Mouse (Mus musculus) cerebellum, adult 11-12 months (tissue): ENCODE data around the gene Gpr35.

Source experiments
- DNase-seq: peaks from one replicate; pipeline ENCODE4 v3.0.0; 2022

Gpr35 gene

DNA sequence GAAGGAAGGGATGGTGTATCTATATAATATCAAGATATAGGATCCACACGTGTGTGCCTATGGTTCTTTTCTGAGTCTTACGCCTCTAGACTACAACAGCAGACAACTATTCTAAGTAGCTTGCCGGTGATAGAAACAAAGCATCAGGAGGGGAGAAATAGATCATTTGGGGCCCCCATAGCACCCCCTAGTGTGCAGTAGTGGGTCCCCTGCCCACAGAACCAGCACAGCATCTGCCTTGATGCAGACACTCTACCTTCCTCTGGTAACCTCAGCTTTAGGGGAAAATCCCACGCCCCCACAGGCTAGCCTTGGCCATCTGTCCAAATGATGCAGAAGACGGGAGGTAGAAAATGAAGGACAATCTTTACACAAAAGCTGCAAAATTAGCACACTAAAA, 34.3 kb downstream of the Gpr35 start:
- no peak for DNase-seq

DNA sequence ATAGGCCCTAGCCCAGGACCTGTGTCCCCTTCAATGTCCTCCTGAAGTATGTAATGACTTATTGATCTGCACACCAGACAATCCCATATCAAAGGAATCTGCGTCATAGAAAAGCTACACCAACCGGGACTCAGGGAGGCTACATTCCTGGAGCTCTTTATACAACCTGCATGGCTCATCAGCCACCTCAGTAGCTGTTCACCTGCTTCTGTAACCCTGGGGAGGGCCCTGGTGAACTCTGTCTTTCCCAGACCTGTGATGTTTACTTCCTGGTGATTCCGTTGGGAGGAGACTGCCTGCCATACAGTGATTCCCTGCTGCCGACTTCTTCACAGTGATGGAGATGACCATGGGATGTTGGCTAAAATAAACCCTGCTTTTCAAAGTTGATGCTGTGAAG, 38.2 kb downstream of the Gpr35 start:
- DNase-seq: no peak

DNA sequence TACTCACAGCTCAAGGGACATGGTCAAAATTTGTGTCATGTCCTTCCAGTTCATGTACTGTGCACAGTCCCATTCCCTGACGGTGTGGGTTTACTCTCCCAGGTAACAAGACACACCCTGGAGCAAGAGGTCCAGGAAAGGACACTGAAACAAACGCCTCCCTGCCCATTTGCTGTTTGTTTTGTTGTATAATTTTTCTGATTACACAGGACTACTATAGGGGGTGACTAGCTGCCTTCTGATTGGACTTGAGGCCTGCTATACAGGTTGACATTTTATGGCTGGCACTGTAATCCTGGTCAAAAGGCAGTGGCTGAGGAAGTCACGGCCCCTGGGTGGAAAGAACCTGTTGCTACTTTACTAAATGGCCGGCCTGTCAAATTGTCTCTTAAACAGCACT, 39.2 kb downstream of the Gpr35 start:
- no peak for DNase-seq

DNA sequence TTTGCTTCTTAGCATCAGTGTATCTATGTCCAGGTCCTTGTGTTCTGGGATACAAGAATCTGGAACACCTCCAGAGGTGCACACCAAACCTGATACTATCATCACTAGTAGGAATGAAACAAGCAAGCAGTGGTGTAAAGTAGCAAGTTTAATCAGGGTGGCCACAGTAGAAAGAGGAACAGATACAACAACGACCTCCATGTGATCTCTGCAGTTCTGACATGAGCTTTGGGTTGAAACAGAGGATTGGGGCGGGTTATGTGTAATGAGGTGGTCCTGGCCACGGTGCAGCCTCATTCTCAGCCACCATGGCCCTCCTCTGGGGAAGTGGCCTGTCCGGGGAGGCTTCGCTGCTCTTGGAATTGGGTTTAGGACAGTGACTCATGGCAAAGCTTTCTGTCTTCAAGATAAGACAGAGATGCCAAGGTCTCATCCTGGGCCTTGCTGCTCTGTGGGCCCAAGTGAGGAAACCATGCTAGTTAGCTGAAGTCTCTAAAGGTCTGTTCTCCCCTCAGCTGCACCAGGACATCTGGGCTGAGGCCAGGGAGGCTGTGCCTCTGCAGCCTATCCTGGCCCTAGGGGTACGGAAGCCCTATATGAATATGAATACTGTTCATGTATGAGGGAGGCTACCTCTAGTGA, 41.7 kb downstream of the Gpr35 start:
- no peak for DNase-seq

DNA sequence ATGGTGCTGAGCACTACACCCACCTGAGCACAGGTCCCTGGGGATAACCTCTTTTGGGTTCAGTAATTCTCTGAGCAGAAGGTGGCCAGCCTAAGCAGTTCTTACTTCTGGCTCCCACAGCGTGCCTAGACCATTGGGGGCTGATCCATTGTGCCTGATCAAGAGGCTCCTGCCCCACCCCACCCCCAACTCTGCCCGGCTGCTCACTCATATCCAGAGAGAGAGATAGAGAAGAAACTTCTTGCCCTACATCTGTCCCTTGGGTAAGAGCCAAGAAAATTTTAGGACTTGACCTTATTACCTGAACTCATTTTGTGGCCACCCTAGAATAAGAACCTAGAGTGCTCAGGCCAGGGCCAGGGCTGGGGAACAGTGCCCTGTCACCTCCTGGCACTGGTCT, 42.2 kb downstream of the Gpr35 start:
- DNase-seq: no peak

DNA sequence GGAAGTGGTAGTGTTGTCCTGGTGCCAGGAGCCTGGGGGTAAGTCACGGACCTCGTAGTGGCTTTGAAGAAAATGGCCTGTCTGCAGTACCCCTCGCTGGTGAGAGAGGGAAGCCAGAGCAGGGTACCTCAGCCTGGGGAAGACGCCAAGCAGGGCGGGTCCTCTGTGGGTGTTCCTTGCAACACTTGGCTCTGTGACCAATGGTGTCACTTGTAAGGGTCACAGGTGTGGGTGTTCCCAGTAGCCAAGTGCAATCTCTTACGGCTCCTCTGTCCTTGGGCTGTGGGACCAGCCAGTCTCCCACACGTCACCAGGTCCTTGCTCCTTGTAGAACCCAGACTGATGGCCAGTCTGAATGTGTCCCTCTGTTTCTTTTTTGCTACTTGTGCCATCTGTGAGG, 55.4 kb downstream of the Gpr35 start, which contains the start of gene Aqp12:
Gene Aqp12, plus strand, starts transcription at position 274 of the 400 bp plus-strand sequence.
- no peak for DNase-seq

DNA sequence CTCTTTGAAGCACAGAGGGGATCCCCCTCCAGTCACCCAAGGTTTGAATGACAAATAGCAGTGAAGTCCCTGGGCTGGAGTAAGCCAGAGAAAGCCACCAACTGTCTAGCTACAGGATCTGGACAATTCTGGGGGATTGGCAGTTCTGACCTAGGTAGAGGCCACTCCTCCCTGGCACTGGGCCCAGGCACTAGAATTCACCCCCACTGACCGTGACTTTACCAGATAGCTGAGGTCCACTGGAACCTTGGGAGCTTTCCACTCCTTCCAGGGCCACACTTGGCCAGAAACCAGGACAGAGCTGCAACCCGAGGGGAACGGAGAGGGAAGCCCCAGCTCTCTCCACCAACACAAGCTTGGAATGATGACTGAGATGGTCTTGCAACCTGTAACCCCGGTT, 58.5 kb downstream of the Gpr35 start:
- DNase-seq: no peak

DNA sequence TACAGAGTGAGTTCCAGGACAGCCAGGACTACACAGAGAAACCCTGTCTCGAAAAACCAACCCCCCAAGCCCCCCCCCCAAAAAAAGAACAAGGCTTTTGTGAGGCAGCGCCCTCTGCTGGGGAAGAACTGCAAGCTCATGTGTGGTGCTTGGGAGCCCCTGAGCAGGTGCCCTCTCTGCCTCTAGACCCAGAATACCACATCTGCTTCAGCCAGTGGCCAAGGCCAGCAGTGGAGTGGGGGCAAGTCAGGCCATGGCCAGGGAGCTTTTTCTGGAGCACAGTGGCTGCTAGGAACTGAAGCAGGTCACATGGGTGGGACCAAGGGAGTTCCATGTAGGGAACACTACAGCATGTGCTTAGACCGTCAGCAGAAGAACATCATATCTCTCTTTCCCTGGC, 60.1 kb downstream of the Gpr35 start:
- no peak for DNase-seq

DNA sequence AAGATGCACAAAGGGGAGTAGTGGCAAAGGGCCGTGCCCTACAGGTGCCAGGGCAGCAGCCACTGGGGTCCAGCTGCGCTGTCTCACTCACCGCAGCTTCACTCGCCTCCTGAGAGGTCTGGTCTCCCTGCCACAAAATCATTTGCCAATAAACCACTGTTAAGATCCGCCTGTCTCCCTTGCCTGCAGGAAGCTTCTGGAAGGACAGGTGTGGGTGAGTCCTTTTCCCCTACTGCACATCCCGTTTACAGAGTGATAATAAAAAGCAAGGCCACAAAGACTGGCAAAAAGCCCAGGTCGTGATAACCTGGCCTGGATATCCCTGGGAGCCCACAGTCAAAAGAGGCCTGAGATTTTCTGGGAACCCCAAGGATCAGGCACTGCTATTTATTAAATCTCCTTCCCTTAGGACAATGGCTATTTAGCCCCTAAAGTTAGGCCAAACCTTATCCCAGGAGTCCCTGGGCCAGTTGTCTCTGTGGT, 61.5 kb downstream of the Gpr35 start:
- DNase-seq: no peak

DNA sequence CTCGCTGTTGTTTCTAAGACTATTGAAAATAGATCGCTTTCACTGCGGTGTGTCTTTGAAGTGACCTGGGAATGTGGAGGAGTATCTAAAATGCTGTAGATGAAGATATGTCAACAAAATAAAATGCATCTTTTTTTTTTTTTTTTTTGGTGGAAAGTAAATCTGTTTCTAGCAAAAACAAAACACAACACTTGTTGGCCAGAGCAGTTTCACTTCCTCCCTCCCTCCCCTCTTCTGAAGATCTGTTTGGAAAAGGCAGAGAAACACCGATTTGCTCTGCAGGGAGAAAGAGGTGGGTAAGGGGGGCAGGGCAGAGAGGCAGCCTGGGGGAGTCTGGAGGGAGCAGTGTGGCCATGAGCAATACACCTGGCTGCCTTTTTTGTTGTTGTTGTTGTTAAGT, 62.7 kb downstream of the Gpr35 start:
- no peak for DNase-seq

DNA sequence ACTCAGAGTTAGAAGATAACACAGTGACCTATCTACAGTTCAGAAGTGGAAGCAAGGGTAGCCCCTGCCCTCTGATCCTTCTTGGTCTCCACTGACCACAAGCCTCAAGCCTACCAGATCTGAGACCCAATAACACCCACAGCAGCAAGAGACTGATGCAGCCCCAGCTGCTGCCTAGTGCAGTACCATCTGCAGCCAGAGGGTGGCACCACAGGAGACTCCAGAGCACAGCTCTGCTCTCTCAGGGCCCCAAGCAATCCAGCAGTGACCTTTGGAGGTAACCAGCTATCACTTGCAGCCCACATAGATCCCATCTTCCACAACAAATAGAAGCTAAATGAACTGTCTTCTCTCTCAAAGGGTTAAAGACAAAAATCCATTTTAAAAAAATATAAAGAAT, 63.8 kb downstream of the Gpr35 start:
- peak; percentile 72 for DNase-seq

DNA sequence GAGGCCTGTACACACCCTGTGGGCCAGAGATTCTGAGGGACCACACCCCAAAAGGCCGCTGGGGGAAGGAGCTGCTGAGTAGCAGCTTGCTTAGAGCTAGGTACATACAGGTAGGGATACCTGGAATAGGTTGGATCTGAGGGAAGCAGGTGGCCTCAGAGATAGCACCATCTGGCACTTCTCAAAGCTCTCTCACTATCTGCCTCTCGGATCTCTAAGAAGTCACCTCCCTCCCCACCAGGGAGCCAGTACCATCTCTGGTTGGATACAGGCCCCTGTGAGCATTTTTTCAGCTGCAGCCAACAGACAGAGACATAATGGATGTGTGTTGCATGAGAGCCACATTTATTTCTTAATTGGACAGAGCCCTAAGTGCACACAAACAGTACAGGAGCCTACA, 64.5 kb downstream of the Gpr35 start:
- DNase-seq: no peak

DNA sequence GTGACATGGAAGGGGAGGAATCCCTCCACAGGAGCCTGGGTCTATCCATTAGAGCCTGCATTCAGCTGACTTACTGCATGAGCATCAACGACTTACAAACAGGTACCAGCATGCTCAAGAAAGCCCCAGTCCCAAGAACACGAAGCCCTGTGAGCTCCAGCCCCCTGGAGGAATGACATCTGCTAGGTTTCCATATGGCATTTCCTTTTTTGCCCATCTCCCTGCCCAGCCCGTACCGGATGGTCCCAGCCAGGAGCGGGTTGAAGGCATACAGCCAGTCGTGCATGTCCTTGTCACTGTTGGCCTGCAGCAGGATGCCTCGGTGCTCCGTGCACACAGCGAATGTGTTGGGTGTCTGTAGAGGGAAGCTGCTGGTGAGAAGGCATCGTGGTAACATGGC, 68.1 kb downstream of the Gpr35 start:
- peak; percentile 78 for DNase-seq

DNA sequence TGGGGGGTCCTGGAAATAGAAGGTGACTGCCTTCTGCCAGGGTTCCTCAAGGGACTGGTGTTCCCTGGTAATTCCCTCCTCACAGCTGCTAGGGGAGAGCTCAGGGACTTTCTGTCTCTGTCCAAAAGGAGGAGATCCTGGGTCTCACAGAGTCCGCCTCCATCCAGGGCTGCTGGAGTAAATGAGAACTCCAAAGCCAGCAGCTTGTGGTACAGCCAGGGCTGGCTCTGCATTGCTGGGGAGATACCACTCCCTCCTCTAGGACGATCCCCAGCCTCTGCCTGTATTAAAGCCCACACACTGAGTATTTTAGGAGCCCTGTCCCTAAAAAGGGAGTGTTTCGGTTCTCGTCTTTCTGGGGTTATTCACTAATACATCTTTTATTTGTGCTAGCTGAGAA, 69.9 kb downstream of the Gpr35 start:
- DNase-seq: no peak

DNA sequence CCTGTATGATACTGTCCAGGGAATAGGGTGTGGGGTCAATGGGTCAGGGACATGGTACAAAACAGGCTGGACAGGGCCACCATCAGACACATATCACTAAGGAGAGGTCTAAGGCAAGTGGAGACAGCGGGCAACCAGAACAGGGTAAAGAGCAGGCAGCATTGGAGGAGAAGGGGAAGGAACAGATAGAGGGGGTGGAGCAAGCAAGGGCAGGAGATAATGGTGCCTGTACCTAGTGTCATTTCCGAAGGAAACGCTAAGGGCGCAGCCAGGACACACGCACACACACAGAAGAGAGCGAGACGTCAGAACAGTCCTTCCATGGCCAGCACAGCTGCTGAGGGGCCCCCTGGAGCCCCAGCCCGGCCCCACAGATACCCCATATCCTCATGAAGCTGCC, 75.9 kb downstream of the Gpr35 start:
- no peak for DNase-seq

DNA sequence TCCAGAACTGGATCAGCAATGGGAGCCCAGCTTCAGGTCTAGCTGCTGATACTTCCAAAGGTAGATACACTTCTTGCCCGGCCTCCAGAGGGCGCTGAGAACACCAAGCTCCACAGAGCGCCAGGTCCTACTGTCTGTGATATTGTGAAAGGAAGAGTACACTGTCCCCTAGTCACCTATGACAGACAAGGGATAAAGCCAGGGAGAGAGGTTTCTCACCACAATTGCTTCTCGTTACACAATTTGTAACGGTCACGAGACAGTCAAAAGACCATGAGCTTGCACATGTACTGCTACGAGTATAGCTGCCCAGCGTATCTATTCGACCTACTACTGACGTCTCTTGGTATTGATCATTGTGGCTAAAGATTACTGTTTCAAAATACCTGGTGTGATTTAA, 78.7 kb downstream of the Gpr35 start:
- DNase-seq: no peak

DNA sequence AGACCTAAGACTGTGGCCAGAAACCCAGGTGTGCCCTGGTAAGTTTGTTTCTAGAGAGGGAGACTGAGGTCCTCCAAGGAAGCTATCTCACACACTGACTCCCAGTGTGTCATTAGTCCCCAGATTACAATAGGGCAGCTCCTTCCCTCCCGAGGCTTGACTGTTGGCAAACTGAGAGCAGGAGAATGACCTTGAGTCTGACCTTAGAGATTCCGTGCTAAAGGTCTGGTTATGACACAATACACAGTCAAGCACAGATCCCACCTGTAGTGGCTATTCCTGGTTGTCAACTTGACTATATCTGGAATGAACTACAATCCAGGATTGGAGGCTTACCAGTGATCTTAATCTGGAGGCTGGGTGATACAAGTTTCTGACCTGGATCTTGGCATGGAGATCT, 79.4 kb downstream of the Gpr35 start:
- DNase-seq: no peak

DNA sequence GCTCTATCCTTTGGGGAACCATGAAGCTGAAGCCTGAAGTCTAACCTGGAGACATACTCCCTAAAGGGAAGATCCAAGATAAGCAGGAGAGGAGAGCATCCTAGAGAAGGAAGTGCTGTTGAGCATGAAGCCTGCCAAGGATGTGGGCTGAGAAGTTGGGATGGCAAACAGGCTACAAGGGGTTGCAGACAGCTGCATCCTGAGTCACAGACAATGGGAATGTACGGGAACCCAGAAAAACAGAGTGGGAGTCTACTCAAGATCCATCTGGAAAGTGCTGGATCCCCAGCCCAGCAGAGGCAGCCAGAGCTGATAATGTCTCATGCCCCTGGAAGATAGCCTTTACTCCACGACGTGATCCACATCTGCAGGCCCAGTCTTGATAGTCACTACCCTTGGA, 80.5 kb downstream of the Gpr35 start:
- DNase-seq: no peak

DNA sequence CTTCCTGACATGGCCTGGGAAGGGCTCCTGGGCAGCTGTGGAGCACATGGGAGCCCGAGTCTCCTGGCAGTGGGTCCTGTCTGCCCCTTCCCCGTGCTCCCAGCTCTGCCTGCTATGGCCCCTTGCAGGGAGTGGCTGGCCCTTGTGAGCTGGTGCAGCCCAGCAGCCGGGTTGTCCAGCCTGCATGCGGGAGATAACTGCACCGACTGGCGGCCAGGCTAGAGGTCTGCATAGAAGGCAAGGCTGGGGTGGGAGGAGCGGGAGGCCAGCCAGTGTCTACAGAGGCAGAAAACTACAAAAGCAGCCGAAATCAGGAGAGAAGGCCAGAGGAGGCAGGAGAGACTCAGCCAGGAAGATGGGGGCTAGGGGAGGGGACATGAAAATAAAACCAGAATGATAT, 83.3 kb downstream of the Gpr35 start:
- no peak for DNase-seq

DNA sequence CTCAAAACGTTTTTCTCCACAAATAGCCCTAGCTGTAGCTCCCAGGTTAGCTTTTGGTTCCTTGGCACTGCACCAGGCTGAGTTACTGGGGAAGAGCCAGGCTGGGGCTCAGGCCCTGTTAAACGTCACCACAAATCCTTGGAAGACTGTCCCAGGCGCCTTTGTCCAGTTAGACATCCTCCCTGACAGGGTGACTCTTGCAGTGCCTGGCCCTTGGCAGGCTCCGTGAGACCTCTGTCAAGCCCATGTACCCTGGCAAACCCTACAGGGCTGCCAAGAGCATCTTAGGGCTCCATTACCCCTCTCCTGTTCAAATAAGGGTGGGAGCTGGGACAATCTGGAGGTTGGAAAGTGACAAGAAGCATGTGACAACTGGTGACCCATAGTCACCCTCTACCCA, 85.3 kb downstream of the Gpr35 start:
- no peak for DNase-seq
